Mouse (Mus musculus) forebrain, embryonic 11.5 days (tissue): ENCODE measurements at regions not wholly inside any gene's neighbourhood (a gene's known extent, or its start where the extent isn't known, plus 50 kb on each side); places are given as distances from the start of the nearest gene placed in this dataset.

ENCODE experiments used
- ATAC-seq: fragments of 200-750 bp; cut with Nextera tagmentation; replicated peaks from 2 replicates; pipeline ENCODE4 v1.8.0; 2017; ENCODE audit warnings: moderate TSS enrichment; ENCODE audit not compliant: low FRiP score
- DNase-seq: peaks from one replicate; pipeline ENCODE4 v3.0.0-alpha.2; 2017; ENCODE audit warnings: low spot score
- H3K27ac ChIP-seq: fragments of 300-500 bp; sonication (generic); 2 replicates; pipeline ENCODE4 v1.5.1; 2014; ENCODE audit warnings: low read depth, low read length
- H3K27me3 ChIP-seq: fragments of 300-500 bp; sonication (generic); 2 replicates; pipeline ENCODE4 v1.6.1; 2014; ENCODE audit warnings: mild to moderate bottlenecking, low read length, mixed read lengths; ENCODE audit not compliant: control insufficient read depth, insufficient read depth
- H3K36me3 ChIP-seq: fragments of 300-500 bp; sonication (generic); 2 replicates; pipeline ENCODE4 v1.6.1; 2014; ENCODE audit warnings: mild to moderate bottlenecking, low read length, moderate library complexity, mixed read lengths; ENCODE audit not compliant: control insufficient read depth, insufficient read depth
- H3K4me1 ChIP-seq: fragments of 300-500 bp; sonication (generic); replicated peaks from 2 replicates; pipeline ENCODE4 v1.6.1; 2014; ENCODE audit warnings: low read length, mixed read lengths; ENCODE audit not compliant: control insufficient read depth, insufficient read depth
- H3K4me2 ChIP-seq: fragments of 300-500 bp; sonication (generic); 2 replicates; pipeline ENCODE4 v1.6.1; 2014; ENCODE audit warnings: low read depth, mild to moderate bottlenecking, low read length, moderate library complexity, mixed read lengths; ENCODE audit not compliant: severe bottlenecking
- H3K4me3 ChIP-seq: fragments of 300-500 bp; sonication (generic); 2 replicates; pipeline ENCODE4 v1.5.1; 2014; ENCODE audit warnings: low read depth, low read length
- H3K9ac ChIP-seq: fragments of 300-500 bp; sonication (generic); 2 replicates; pipeline ENCODE4 v1.6.1; 2014; ENCODE audit warnings: low read length
- H3K9me3 ChIP-seq: fragments of 300-500 bp; sonication (generic); 2 replicates; pipeline ENCODE4 v1.6.1; 2016; ENCODE audit warnings: low read length, mixed read lengths; ENCODE audit not compliant: control insufficient read depth
- WGBS: fragments of 180-500 bp; shearing (Covaris S2); extraction: QIAGEN DNeasy Blood & Tissue Kit; methylation state at CpG from one replicate; pipeline ENCODE4 v1.1.7; 2014; 5-methylcytosine and 5-hydroxymethylcytosine counted together

DNA sequence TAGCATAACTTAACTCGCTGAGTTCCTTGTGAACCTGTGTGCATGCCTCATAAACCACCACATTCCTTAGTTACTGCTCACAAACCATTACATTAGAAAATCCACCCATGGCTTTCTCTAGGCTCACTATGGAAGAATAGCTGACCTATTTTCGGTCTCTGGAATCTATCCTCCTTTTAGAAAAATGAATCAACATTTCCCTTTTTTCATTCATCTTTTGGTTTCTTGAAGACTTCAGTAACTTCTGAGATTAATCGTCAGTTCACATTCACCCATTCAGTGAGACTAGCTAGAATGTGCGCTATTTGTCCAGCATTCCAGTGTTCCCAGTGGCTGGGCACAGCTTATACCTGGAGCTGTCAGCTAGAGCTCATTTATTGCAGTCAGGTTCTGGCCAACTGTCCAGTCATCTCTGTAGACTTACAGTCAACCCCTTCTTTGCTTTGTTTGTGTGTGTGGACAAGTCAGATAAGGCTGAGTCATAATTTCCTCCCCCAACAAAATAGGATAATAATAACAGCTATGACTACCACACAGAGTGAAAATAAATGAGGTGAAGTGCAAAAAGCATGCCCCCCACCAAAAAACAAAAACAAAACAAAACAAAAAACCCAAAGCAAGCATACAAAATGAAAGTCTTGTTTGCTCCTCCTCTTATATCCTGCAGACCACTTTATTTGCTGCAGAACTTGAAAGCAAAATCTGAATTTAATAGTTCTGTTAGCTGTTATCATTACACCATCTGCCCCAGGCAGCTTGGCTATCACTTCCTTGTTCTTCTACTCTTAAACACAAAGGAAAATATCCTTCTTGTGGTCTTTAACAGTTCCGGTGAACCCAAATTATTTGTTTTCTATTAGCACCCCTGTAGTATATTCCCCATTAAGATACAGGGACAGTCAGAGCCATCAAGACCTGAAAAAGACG, 173.0 kb upstream of the Cited2 start:
- Histone ChIP-seq H3K36me3 (no peaks in the 10 kb centered on the region), H3K9ac (no peak overlapping the region), H3K4me1 (no peaks in the 10 kb centered on the region), H3K27me3 (no peaks in the 10 kb centered on the region), H3K4me3 (no peak overlapping the region), H3K9me3 (no peaks in the 10 kb centered on the region), H3K27ac (no peak overlapping the region), H3K4me2 (no peak overlapping the region)
- ATAC-seq (no peak), DNase-seq (no peak)
- WGBS, result 91% methylated on average over 6 of the region's 6 CpGs

DNA sequence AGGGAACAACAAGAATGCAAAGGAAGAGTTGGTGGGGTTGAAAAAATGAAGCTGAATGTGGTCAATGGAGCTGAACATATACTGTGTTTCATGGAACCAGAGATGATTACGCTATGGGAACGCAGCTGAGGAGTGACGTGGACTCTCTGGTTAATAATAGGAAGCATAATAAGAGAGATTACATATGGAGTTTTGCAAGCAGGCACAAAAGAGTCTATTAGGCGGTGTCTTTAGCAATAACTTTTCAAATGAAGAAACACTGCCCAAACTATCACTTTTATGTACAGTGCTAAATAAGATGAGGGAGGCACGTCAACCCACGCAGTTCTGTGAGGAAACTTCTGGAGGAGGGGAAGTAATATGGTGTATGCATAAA, 172.4 kb upstream of the Cited2 start:
- DNase-seq (no peak), ATAC-seq (no peak)
- Histone ChIP-seq H3K4me2 (no peak overlapping the region), H3K9ac (no peak overlapping the region), H3K27me3 (no peaks in the 10 kb centered on the region), H3K4me3 (no peak overlapping the region), H3K9me3 (no peaks in the 10 kb centered on the region), H3K36me3 (no peaks in the 10 kb centered on the region), H3K27ac (no peak overlapping the region), H3K4me1 (no peaks in the 10 kb centered on the region)
- 89% methylated on average over 6 of the region's 6 CpGs for WGBS

- Histone ChIP-seq H3K9me3 (no peaks in the 10 kb centered on the region), H3K36me3 (no peaks in the 10 kb centered on the region), H3K9ac (no peak overlapping the region), H3K4me3 (no peak overlapping the region), H3K27ac (no peak overlapping the region), H3K4me2 (no peak overlapping the region), H3K4me1 (no peaks in the 10 kb centered on the region), H3K27me3 (no peaks in the 10 kb centered on the region)
- ATAC-seq, result no peak
- 85% methylated on average over 6 of the region's 6 CpGs for WGBS
- DNase-seq, result no peak
These were observed 171.1 kb upstream of the Cited2 start for GRCm38 (mm10) chr10:17551869-17552268.

- H3K27me3 ChIP-seq, result no peaks in the 10 kb centered on the region
These were observed 170.7 kb upstream of the Cited2 start for GRCm38 (mm10) chr10:17552277-17552676.

DNA sequence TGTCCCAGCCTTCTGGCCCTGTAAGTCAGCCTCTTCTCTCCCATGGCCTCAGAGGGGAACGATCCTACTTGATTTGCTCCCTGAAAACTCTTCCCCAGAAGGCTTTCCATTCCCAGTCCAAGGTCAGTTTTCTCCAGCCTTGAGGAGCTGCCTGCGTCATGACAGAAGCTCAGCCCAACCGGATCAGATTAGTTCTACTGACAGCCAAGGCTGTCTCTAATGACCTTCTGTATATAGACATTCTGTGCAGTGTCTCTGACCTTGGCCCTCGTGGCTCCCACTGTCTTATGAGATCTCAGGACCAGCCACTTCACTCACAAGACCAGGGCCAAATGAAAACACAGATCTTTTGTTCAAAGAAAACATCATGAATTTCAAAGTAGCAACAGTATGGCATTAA, 166.6 kb upstream of the Cited2 start:
- Histone ChIP-seq H3K27ac (no peak overlapping the region), H3K36me3 (no peaks in the 10 kb centered on the region), H3K4me3 (no peak overlapping the region), H3K27me3 (no peaks in the 10 kb centered on the region), H3K4me2 (no peak overlapping the region), H3K9ac (no peak overlapping the region), H3K4me1 (no peaks in the 10 kb centered on the region), H3K9me3 (no peaks in the 10 kb centered on the region)
- DNase-seq (no peak), ATAC-seq (no peak)
- WGBS, result 83% methylated on average over 4 of the region's 4 CpGs

More at GRCm38 (mm10) chr10:17552277-17552676, 170.7 kb upstream of the Cited2 start:
- Histone ChIP-seq H3K36me3 (no peaks in the 10 kb centered on the region), H3K4me2 (no peak overlapping the region), H3K4me3 (no peak overlapping the region), H3K4me1 (no peaks in the 10 kb centered on the region), H3K9ac (no peak overlapping the region), H3K9me3 (no peaks in the 10 kb centered on the region), H3K27ac (no peak overlapping the region)
- no peak for DNase-seq
- ATAC-seq, result no peak

- DNase-seq (no peak), ATAC-seq (peak; percentile 64; the same call in 1 of the 2 replicates)
- H3K4me2 ChIP-seq, result no peak overlapping the region
- H3K36me3 ChIP-seq, result no peaks in the 10 kb centered on the region
- H3K9me3 ChIP-seq, result no peaks in the 10 kb centered on the region
- H3K27ac ChIP-seq, result no peak overlapping the region
- H3K4me3 ChIP-seq, result no peak overlapping the region
- H3K9ac ChIP-seq, result no peak overlapping the region
- H3K4me1 ChIP-seq, result no peaks in the 10 kb centered on the region
- WGBS, result 19% methylated on average over 5 of the region's 5 CpGs
- no peaks in the 10 kb centered on the region for H3K27me3 ChIP-seq
These were observed 163.6 kb upstream of the Cited2 start for GRCm38 (mm10) chr10:17559370-17559955.

GRCm38 (mm10) chr10:17559980-17560379, 163.0 kb upstream of the Cited2 start:
- ATAC-seq, result no peak
- 25% methylated on average over 3 of the region's 3 CpGs for WGBS

GRCm38 (mm10) chr10:17561466-17561865, 161.6 kb upstream of the Cited2 start:
- Histone ChIP-seq H3K36me3 (no peaks in the 10 kb centered on the region), H3K9ac (no peak overlapping the region), H3K4me2 (no peak overlapping the region), H3K4me3 (no peak overlapping the region), H3K27ac (no peak overlapping the region), H3K27me3 (no peaks in the 10 kb centered on the region), H3K4me1 (no peaks in the 10 kb centered on the region), H3K9me3 (no peaks in the 10 kb centered on the region)
- WGBS, result 87% methylated on average over 7 of the region's 7 CpGs
- DNase-seq (no peak), ATAC-seq (no peak)

More at GRCm38 (mm10) chr10:17559980-17560379, 163.0 kb upstream of the Cited2 start:
- H3K9me3 ChIP-seq, result no peaks in the 10 kb centered on the region
- H3K36me3 ChIP-seq, result no peaks in the 10 kb centered on the region
- H3K4me2 ChIP-seq, result no peak overlapping the region
- no peaks in the 10 kb centered on the region for H3K27me3 ChIP-seq
- no peak overlapping the region for H3K4me3 ChIP-seq
- no peak overlapping the region for H3K9ac ChIP-seq
- no peak for DNase-seq
- H3K4me1 ChIP-seq, result no peaks in the 10 kb centered on the region
- H3K27ac ChIP-seq, result 0 out of 2 replicates have a peak overlapping the region, but pooled peaks have one; percentile 25
